Mouse (Mus musculus) hindbrain, embryonic 12.5 days (tissue): ENCODE measurements around the gene Rundc3a. TPM values are rescaled to one million over a fixed set of nuclear protein-coding genes. Genes with fewer than 3 reads are reported as not detected.
A peak's percentile ranks its signal among the peaks of the same experiment; 100 is the strongest.
"Not testable (repeated sequence)": the region's sequence is repeated elsewhere in the genome, so short reads cannot be mapped to it uniquely, and the experiment has no call there.

Source experiments
- ATAC-seq: fragments of 200-750 bp; cut with Nextera tagmentation; 2 replicates; pipeline ENCODE4 v1.8.0; 2017; ENCODE audit warnings: moderate TSS enrichment; ENCODE audit not compliant: low FRiP score
- H3K27ac ChIP-seq: fragments of 300-500 bp; sonication (generic); 2 replicates; pipeline ENCODE4 v1.5.1; 2016; ENCODE audit warnings: mild to moderate bottlenecking
- H3K27me3 ChIP-seq: fragments of 300-500 bp; sonication (generic); 2 replicates; pipeline ENCODE4 v1.6.1; 2016; ENCODE audit warnings: mild to moderate bottlenecking
- H3K36me3 ChIP-seq: fragments of 300-500 bp; sonication (generic); 2 replicates; pipeline ENCODE4 v1.6.1; 2016; ENCODE audit warnings: mild to moderate bottlenecking
- H3K4me1 ChIP-seq: fragments of 300-500 bp; sonication (generic); 2 replicates; pipeline ENCODE4 v1.6.1; 2016
- H3K4me2 ChIP-seq: fragments of 300-500 bp; sonication (generic); replicated peaks from 2 replicates; pipeline ENCODE4 v1.6.1; 2016; ENCODE audit warnings: mild to moderate bottlenecking
- H3K4me3 ChIP-seq: fragments of 300-500 bp; sonication (generic); 2 replicates; pipeline ENCODE4 v1.5.1; 2016; ENCODE audit warnings: mild to moderate bottlenecking
- H3K9ac ChIP-seq: fragments of 300-500 bp; sonication (generic); 2 replicates; pipeline ENCODE4 v1.6.1; 2016; ENCODE audit warnings: mild to moderate bottlenecking, moderate library complexity
- H3K9me3 ChIP-seq: fragments of 300-500 bp; sonication (generic); replicated peaks from 2 replicates; pipeline ENCODE4 v1.6.1; 2016; ENCODE audit warnings: mild to moderate bottlenecking
- WGBS: fragments of 180-500 bp; shearing (Covaris S2); methylation state at CpG from one replicate; pipeline ENCODE4 v1.1.7; 2016; 5-methylcytosine and 5-hydroxymethylcytosine counted together
- polyA plus RNA-seq: library from polyadenylated mRNA; unstranded; fragments of >200 nt; fragmentation: Nextera tagmentation; extraction: Ambion mirVana; gene quantifications from 2 replicates; pipeline ENCODE4 v1.2.1, GENCODE M21; 2016

Rundc3a gene
- polyA plus RNA-seq, 1 experiment from 2014 or later: 125 TPM

- Histone ChIP-seq H3K9ac (peak within 1 kb of the TSS; percentile 77), H3K9me3 (no peaks in the 10 kb centered on the region), H3K4me2 (peak within 1 kb of the TSS; percentile 69), H3K4me1 (peaks cover 35% of the 10 kb centered on the region), H3K36me3 (peaks cover 14% of the 10 kb centered on the region), H3K27ac (peak within 1 kb of the TSS; percentile 88), H3K27me3 (no peaks in the 10 kb centered on the region), H3K4me3 (peak within 1 kb of the TSS; percentile 58)
- ATAC-seq: no peak
- WGBS: 1% methylated on average over 19 of the region's 19 CpGs
Observed at GRCm38 (mm10) chr11:102407834-102408215, 14.6 kb downstream of the Rundc3a start, which contains the start of gene Slc25a39. Slc25a39 (minus strand) TSS chr11:102407946.

DNA sequence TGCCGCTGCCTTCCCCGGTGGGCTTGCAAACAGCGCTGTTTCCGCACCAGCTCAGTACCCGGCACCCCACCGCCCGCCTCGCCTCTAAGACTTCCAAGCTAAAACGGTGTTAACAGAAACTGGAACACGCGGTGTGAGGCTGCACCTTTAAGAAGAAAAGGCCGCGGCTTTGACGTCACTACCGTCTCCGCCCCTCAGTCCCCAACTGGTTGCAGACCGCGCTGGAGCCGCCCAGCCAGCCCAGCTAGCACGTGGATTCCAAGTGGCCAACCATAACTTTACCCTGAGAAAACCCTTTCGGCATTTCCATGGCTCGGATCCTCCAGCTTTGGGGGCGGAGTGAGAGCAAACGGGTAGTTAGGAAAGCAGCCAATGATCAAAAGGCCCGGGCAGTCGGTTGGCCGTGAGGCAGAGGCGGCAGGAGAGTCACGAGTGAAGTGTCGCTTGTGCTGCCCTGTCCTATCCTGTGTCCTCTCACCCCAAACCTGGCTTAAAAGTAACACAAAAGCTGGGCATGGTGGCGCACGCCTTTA lies 15.2 kb downstream of the Rundc3a start:
- peak; percentile 87 for ATAC-seq
- H3K27ac ChIP-seq: peak overlapping the region; percentile 88
- H3K36me3 ChIP-seq: peaks cover 8% of the 10 kb centered on the region; the same call in 1 of the 2 replicates
- under 1% methylated on average over 32 of the region's 32 CpGs for WGBS
- H3K4me2 ChIP-seq: peak overlapping the region; percentile 69
- H3K4me1 ChIP-seq: peaks cover 35% of the 10 kb centered on the region
- H3K9me3 ChIP-seq: no peaks in the 10 kb centered on the region
- peak overlapping the region; percentile 77; the same call in 1 of the 2 replicates for H3K9ac ChIP-seq
- 0 out of 2 replicates have a peak, but pooled peaks cover 5% of the 10 kb centered on the region for H3K27me3 ChIP-seq
- H3K4me3 ChIP-seq: peak overlapping the region; percentile 58

DNA sequence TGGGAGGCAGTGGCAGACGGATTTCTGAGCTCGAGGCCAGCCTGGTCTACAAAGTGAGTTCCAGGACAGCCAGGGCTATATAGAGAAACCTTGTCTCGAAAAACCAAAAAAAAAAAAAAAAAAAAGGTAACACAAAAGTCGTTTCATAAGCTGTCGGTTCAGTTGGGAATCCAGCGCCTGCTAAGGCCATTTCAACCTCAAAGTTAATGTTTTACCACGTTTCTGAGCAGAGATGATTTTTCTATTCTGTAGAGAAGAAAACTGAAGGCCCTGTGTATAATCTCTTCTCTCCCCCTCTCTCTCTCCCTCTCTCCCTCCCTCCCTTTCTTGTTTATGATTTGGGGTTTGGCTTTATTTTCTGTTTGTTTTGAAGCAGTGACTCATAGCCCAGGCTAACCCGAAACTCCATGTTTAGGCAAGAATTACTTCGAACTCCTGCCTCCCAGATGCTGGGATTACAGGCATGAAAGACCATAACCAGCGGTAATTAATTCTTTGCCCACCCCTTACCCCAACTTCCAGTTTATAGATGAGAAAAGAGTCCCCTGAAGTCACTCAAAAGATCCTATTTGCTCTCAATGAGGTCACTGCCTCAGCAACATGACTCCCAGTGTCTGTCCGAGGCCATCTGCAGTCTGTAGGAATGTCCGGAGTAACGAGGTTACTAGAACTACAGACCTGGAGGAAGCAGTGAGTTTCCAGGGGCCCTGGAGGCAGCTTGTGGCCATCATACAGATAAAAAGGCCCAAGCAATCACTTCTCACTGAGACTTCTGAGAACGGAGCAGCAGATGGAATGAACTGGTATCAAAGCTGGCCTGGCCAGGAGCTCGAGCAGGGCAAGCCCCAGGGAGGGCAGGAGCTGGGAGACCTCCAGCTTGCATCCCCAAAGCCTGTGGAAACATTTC lies 15.9 kb downstream of the Rundc3a start:
- WGBS: 45% methylated on average over 15 of the region's 15 CpGs

DNA sequence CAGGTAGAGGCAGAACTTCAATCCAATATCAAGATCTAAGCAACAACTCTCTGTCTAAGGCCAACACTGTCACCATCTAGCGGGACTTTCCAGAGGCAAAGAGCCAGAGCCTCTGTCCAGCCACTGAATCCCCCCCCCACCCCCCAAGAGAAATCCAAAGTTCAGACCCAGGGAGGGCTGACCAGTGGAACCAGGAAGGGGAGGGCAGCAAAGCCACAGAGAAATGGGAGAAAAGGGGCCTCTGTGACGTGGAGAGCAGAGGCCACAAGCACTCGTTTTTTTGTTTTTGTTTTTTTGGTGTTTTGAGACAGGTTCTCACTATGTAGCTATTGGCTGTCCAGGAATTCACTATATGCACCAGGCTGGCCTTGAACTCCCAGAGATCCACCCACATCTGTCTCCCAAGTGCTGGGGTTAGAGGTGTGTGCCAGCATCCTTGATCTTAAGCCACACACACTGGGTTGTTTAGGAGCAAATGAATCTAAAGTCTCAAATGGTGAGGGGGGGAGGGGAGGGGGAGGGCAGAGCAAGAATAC lies 16.7 kb downstream of the Rundc3a start:
- no peaks in the 10 kb centered on the region for H3K9me3 ChIP-seq
- peaks cover 29% of the 10 kb centered on the region for H3K4me1 ChIP-seq
- H3K9ac ChIP-seq: 0 out of 2 replicates have a peak overlapping the region, but pooled peaks have one; percentile 13
- H3K27ac ChIP-seq: no peak overlapping the region
- no peak overlapping the region for H3K4me3 ChIP-seq
- ATAC-seq: no peak
- H3K27me3 ChIP-seq: 0 out of 2 replicates have a peak, but pooled peaks cover 5% of the 10 kb centered on the region
- WGBS: 82% methylated on average over 3 of the region's 3 CpGs
- no peak overlapping the region for H3K4me2 ChIP-seq
- no peaks in the 10 kb centered on the region for H3K36me3 ChIP-seq

More for the DNA sequence above, 15.9 kb downstream of the Rundc3a start:
- Histone ChIP-seq H3K4me3 (peak overlapping the region; percentile 58), H3K27me3 (0 out of 2 replicates have a peak, but pooled peaks cover 5% of the 10 kb centered on the region), H3K4me2 (peak overlapping the region; percentile 69), H3K27ac (peak overlapping the region; percentile 62; the same call in 1 of the 2 replicates), H3K9me3 (no peaks in the 10 kb centered on the region), H3K4me1 (peaks cover 35% of the 10 kb centered on the region), H3K36me3 (0 out of 2 replicates have a peak, but pooled peaks cover 2% of the 10 kb centered on the region), H3K9ac (no peak overlapping the region)
- no peak for ATAC-seq

- not testable (repeated sequence) for H3K27ac ChIP-seq, H3K9ac ChIP-seq, H3K36me3 ChIP-seq, ATAC-seq, H3K27me3 ChIP-seq, H3K9me3 ChIP-seq, H3K4me2 ChIP-seq, H3K4me3 ChIP-seq
- WGBS: 91% methylated on average over 3 of the region's 3 CpGs
- peaks cover 24% of the 10 kb centered on the region for H3K4me1 ChIP-seq
Observed at GRCm38 (mm10) chr11:102410345-102410744, 17.1 kb downstream of the Rundc3a start.

DNA sequence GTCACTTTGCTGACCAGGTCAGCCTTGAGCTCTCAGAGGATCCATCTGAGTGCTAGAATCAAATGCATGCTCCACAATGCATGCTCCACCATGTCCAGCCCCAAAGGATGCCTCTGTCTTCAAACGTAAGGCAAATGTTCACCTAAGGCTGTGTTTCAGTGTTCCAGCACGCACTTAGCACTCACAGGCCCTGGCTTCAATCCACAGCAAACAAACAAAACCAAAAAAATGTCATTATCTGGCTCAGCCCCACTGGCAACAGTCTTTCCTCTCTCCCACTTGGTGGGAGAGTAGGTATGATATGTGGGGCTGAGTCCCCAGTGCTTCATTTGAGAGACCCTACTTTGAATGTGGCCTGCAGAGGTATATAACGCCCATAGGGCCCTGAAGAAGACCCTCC lies 17.9 kb downstream of the Rundc3a start:
- Histone ChIP-seq H3K4me3 (no peak overlapping the region), H3K9me3 (no peaks in the 10 kb centered on the region), H3K36me3 (no peaks in the 10 kb centered on the region), H3K4me2 (no peak overlapping the region), H3K27ac (no peak overlapping the region), H3K27me3 (0 out of 2 replicates have a peak, but pooled peaks cover 5% of the 10 kb centered on the region), H3K9ac (no peak overlapping the region), H3K4me1 (peaks cover 17% of the 10 kb centered on the region)
- 85% methylated on average over 3 of the region's 3 CpGs for WGBS
- ATAC-seq: no peak

- Histone ChIP-seq H3K4me2 (no peak overlapping the region), H3K36me3 (no peaks in the 10 kb centered on the region), H3K27me3 (0 out of 2 replicates have a peak, but pooled peaks cover 5% of the 10 kb centered on the region), H3K4me1 (peaks cover 11% of the 10 kb centered on the region), H3K9ac (no peak overlapping the region), H3K4me3 (no peak overlapping the region), H3K9me3 (no peaks in the 10 kb centered on the region), H3K27ac (no peak overlapping the region)
- ATAC-seq: no peak
- 9% methylated on average over 11 of the region's 11 CpGs for WGBS
Observed at GRCm38 (mm10) chr11:102411704-102412103, 18.5 kb downstream of the Rundc3a start.

DNA sequence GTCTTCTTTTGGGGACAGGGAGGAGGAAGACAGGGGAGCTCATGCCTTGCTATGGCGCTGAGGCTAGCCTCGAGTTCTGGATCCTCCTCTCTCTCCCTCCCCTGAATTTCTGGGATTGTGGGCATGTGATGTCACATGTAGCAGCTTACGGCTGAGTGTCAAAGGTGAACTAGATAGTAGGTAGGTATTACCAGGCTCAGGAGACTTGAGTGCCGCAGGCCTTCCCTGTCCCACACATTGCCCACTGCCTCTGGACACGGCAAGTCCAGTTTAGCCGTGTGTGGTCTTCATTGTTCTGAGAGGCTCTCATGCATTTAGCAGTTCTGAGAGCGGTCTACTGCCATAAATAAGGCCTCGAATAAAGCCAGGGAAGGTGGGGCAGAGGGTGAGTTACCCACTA lies 19.9 kb downstream of the Rundc3a start:
- 78% methylated on average over 8 of the region's 8 CpGs for WGBS
- Histone ChIP-seq H3K4me1 (peaks cover 2% of the 10 kb centered on the region), H3K27ac (no peak overlapping the region), H3K9ac (no peak overlapping the region), H3K4me3 (no peak overlapping the region), H3K36me3 (no peaks in the 10 kb centered on the region), H3K9me3 (no peaks in the 10 kb centered on the region), H3K4me2 (no peak overlapping the region), H3K27me3 (0 out of 2 replicates have a peak, but pooled peaks cover 5% of the 10 kb centered on the region)
- no peak for ATAC-seq

DNA sequence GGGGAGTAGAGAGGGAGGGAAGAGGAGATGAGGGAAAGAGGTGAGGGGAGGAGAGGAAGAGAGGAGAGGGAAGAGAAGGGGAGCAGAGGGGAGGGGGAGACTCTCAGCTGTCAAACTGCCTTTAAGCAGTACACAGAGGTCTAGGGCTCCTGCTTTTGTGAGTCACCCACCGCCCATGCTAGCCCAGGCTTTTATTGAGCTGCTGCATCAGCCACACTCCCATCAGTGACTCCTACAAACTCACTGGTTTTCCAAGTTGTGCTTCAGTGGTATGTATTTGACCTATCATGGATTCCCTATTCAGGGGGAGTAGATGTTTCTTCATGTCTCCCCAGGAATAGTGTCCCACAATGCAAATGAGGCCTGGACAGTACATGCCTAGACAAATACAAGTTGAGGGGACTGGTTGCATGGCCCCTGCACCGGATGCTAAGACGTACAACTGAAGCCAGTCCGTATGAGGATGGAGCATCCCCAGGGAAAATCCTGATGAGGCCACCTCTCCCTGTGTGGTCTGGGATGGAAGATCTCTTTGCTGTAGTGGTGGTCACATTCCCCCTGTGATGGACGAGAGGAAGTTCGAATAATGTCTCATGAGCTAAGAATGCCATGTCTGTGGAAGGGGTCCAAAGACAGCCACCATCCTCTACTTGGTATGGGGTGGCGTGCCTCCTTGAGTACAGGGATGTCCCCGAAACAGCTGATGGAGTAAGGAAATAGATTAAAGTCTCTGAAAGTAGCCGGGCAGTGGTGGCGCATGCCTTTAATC lies 22.0 kb downstream of the Rundc3a start:
- Histone ChIP-seq H3K4me1 (no peaks in the 10 kb centered on the region), H3K9me3 (0 out of 2 replicates have a peak, but pooled peaks cover 4% of the 10 kb centered on the region), H3K27me3 (0 out of 2 replicates have a peak, but pooled peaks cover 5% of the 10 kb centered on the region), H3K4me2 (no peak overlapping the region), H3K36me3 (no peaks in the 10 kb centered on the region), H3K9ac (no peak overlapping the region), H3K27ac (no peak overlapping the region), H3K4me3 (no peak overlapping the region)
- no peak for ATAC-seq
- WGBS: 75% methylated on average over 10 of the region's 10 CpGs

GRCm38 (mm10) chr11:102417160-102417559 lies 24.0 kb downstream of the Rundc3a start:
- no peak for ATAC-seq
- H3K27me3 ChIP-seq: 0 out of 2 replicates have a peak, but pooled peaks cover 5% of the 10 kb centered on the region
- no peak overlapping the region for H3K4me3 ChIP-seq
- H3K27ac ChIP-seq: no peak overlapping the region
- H3K9me3 ChIP-seq: 0 out of 2 replicates have a peak, but pooled peaks cover 4% of the 10 kb centered on the region
- 60% methylated on average over 1 of the region's 1 CpGs for WGBS
- no peak overlapping the region for H3K9ac ChIP-seq
- H3K4me2 ChIP-seq: no peak overlapping the region
- H3K36me3 ChIP-seq: no peaks in the 10 kb centered on the region
- H3K4me1 ChIP-seq: no peaks in the 10 kb centered on the region

DNA sequence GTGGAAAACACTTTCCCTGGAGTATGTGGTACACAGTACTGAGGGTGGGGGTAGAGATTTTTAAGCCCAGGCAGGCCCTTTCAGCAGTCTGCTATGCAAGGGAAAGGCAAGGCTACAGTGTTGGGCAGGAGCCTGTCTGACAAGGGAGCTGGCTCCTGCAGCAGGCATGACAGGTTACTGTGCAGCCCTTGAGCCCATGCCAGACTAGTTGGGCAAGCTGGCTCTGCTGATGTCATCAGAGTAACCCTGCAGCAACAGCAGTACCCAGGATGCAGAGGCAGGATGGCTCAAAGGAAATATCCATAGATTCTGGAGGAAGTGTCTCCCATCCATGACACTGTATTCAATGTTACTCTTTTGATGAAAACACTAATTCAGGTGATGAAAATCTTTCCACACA lies 25.7 kb downstream of the Rundc3a start:
- no peak overlapping the region for H3K4me2 ChIP-seq
- no peak overlapping the region for H3K27ac ChIP-seq
- ATAC-seq: no peak
- no peaks in the 10 kb centered on the region for H3K27me3 ChIP-seq
- H3K9ac ChIP-seq: no peak overlapping the region
- H3K4me1 ChIP-seq: no peaks in the 10 kb centered on the region
- H3K4me3 ChIP-seq: no peak overlapping the region
- no peaks in the 10 kb centered on the region for H3K36me3 ChIP-seq
- H3K9me3 ChIP-seq: 0 out of 2 replicates have a peak, but pooled peaks cover 4% of the 10 kb centered on the region
